Mouse (Mus musculus): ENCODE data around the gene Ube2a. TPM values are rescaled to one million over a fixed set of nuclear protein-coding genes. Genes with fewer than 3 reads are reported as not detected.
"Not testable (repeated sequence)": the region's sequence is repeated elsewhere in the genome, so short reads cannot be mapped to it uniquely, and the experiment has no call there.

Gene Ube2a
- polyA plus RNA-seq, 1 experiment from 2014 or later = 134 TPM

DNA sequence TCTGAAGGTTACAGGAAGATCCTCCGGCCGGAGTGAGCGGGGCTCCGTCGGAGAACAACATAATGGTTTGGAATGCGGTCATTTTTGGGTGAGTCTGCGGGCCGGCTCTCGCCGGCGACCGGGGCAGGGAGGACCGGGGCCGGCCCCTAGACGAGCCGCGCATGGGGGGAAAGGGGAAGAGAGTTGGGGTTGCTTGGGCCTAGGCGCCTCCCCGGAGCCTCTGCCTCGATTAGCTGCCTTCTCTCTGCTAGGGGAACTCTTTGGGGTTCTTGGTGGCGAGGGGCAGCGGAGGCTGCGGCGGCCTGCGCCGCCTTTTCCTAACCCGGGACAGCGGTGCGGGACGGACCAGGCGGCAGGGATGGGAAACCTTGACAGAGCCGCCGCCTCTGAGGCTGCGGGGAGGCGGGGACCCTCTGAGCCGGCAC lies 1.0 kb downstream of the Ube2a start:
- Histone ChIP-seq H3K4me2 (replicated peaks) (peak overlapping the region; percentile 62), H3K27me3 (ENCODE audit: control insufficient read depth, insufficient read depth, low read length) (no peaks in the 10 kb centered on the region), H3K4me1 (replicated peaks; ENCODE audit: control insufficient read depth, insufficient read depth, low read length) (peaks cover 6% of the 10 kb centered on the region), H3K9ac (peak overlapping the region; percentile 77), H3K36me3 (replicated peaks; ENCODE audit: control insufficient read depth, insufficient read depth) (no peaks in the 10 kb centered on the region; the same call in 1 of the 2 replicates), H3K9me3 (ENCODE audit: control insufficient read depth, low read length) (no peaks in the 10 kb centered on the region), H3K4me3 (replicated peaks; ENCODE audit: low read length) (peak overlapping the region; percentile 63), H3K27ac (peak overlapping the region; percentile 72)
- ATAC-seq (ENCODE audit: low FRiP score) = peak; percentile 58
- no peak for DNase-seq (ENCODE audit: low spot score)
- 14% methylated on average over 34 of the region's 36 CpGs for WGBS

DNA sequence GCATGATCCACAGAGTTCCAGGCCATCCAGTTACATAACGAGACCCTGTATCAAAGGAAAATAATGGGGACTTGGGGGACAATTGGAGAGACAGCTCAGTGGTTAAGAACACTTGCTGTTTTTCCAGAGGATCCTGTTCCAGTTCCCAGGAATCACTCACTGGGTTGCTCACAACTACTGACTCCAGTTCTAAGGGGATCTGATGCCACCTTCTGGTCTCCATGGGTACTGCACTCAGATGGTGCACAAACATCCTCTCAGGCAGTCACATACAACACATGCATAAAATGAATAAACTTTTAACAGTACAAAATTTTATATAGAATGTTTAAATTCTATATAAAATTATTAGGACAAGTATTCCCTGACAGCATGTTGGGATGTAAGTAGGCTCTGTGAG lies 11.0 kb downstream of the Ube2a start:
- no peak overlapping the region for H3K9ac ChIP-seq
- no peak overlapping the region for H3K4me3 ChIP-seq (replicated peaks; ENCODE audit: low read length)
- WGBS = 88% methylated on average over 1 of the region's 1 CpGs
- H3K27ac ChIP-seq = no peak overlapping the region
- H3K9me3 ChIP-seq (ENCODE audit: control insufficient read depth, low read length) = no peaks in the 10 kb centered on the region
- DNase-seq (ENCODE audit: low spot score) (no peak), ATAC-seq (ENCODE audit: low FRiP score) (no peak)
- H3K4me2 ChIP-seq (replicated peaks) = no peak overlapping the region
- no peaks in the 10 kb centered on the region for H3K27me3 ChIP-seq (ENCODE audit: control insufficient read depth, insufficient read depth, low read length)
- H3K4me1 ChIP-seq (replicated peaks; ENCODE audit: control insufficient read depth, insufficient read depth, low read length) = no peaks in the 10 kb centered on the region
- peaks cover 18% of the 10 kb centered on the region for H3K36me3 ChIP-seq (replicated peaks; ENCODE audit: control insufficient read depth, insufficient read depth)

DNA sequence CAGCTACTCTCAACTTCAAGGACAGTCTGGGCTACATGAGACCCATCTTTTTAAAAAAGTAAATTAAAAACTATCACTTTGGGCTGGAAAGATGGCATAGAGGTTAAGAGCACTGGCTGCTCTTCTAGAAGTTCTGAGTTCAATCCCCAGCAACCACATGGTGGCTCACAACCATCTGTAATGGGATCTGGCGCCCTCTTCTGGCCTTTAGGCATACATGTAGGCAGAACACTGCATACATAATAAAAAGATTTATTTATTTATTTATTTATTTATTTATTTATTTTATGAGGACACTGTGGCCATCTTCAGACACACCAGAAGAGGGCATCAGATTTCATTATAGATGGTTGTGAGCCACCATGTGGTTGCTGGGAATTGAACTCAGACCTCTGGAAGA lies 25.2 kb downstream of the Ube2a start:
- not testable (repeated sequence) for H3K27me3 ChIP-seq (ENCODE audit: control insufficient read depth, insufficient read depth, low read length); H3K9me3 ChIP-seq (ENCODE audit: control insufficient read depth, low read length); H3K36me3 ChIP-seq (replicated peaks; ENCODE audit: control insufficient read depth, insufficient read depth); DNase-seq (ENCODE audit: low spot score); H3K4me3 ChIP-seq (replicated peaks; ENCODE audit: low read length); H3K4me2 ChIP-seq (replicated peaks); H3K4me1 ChIP-seq (replicated peaks; ENCODE audit: control insufficient read depth, insufficient read depth, low read length); H3K9ac ChIP-seq; H3K27ac ChIP-seq; ATAC-seq (ENCODE audit: low FRiP score)
- WGBS = 26% methylated on average over 1 of the region's 1 CpGs

DNA sequence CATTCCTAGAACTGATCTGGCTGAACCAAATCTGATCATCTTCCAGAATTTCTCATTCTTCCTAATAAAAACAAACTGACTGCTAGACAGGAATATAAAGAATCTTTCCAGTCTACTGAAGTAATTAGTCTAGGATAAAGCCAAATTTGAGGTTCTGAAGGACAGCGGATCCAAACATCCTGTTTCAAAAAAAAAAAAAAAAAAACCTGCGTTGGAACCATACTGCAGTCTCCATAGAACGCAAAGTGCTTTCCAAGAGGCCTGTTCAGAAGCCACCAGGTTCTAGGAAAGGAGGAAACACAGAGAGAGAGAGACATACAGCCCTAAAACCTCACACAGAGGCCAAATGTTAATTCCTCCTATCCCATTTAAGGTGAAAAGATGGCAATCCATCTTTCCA lies 28.0 kb downstream of the Ube2a start:
- H3K27me3 ChIP-seq (ENCODE audit: control insufficient read depth, insufficient read depth, low read length) = no peaks in the 10 kb centered on the region
- ATAC-seq (ENCODE audit: low FRiP score) (no peak), DNase-seq (ENCODE audit: low spot score) (no peak)
- H3K27ac ChIP-seq = peak overlapping the region; percentile 87
- peak overlapping the region; percentile 78 for H3K9ac ChIP-seq
- 0 out of 2 replicates have a peak, but pooled peaks cover 9% of the 10 kb centered on the region for H3K4me1 ChIP-seq (replicated peaks; ENCODE audit: control insufficient read depth, insufficient read depth, low read length)
- 31% methylated on average over 3 of the region's 3 CpGs for WGBS
- peak overlapping the region; percentile 54 for H3K4me3 ChIP-seq (replicated peaks; ENCODE audit: low read length)
- peak overlapping the region; percentile 56 for H3K4me2 ChIP-seq (replicated peaks)
- no peaks in the 10 kb centered on the region for H3K9me3 ChIP-seq (ENCODE audit: control insufficient read depth, low read length)
- no peaks in the 10 kb centered on the region for H3K36me3 ChIP-seq (replicated peaks; ENCODE audit: control insufficient read depth, insufficient read depth)

DNA sequence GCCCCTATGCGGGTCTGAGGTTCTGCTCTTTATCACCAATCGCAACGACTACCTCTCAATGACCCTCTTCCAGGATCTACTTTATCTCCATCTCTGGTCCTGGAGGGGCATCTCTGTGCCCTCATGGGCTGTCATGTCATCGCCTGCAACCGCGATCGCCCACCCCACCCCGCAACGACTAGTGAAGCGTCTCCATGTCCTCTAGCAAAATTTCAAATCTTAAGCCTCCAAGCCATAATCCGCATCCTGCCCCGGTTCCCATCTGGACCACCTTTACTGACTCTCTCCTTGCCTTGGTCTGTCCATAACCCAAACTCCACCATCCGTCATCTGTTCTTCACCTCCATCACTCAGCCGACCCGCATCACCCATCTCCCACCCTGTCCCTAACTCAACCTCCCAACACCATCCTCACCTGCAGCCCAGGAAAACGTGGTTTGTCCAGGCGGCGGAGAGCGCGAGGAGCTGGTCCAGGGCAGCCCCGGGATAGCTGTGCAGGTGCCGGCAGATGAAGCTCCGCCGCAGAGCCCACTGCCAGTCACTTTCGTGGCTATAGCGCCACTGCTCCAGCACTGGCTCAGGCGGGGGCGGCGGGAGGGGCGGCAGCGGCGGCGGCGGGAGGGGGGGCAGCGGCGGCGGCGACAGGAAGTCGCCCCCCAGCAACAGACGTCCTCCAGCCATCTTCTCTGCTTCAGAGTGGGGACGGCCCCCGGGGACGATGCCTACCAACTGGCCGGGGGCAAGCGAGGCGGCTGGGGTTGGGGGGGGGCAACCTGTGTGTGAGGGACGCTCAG lies 28.8 kb downstream of the Ube2a start, which contains the start of gene Nkrf:
Gene Nkrf, minus strand, starts transcription at position 579 of the 794 bp plus-strand sequence.
- peak within 1 kb of the TSS; percentile 56 for H3K4me2 ChIP-seq (replicated peaks)
- 22% methylated on average over 33 of the region's 47 CpGs for WGBS
- ATAC-seq (ENCODE audit: low FRiP score) = peak; percentile 78

DNA sequence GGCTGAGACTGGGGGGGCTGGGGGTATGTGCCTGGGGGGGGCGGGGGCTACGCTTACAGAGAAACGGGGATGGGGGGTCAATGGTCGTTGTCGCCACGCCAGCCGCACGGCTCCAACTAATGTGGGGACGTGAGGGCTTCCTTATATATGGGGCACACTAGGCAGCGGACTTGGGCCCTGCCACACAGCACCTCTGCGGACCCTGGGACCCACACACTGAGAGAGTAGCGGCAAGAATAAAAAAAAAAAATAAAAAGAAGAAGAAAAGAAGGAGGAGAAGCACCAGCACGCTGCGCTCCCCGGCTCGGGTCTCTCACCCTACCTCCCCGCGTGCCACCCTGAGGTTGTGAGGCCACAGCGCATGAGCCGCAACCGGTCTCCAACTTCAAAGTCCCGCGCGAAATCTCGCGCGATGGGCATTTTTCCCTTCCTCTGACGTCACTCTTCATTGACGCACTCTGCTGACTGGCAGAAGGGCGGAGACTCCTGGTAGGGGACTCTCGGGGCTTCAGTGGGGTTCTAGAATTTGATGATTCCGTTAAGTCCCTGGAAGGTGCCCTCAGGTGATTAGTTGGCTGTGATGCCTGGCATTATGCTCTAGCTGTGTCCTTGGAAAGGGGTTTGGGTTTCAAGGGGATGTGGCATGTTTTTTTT lies 29.5 kb downstream of the Ube2a start:
- H3K4me2 ChIP-seq (replicated peaks) = peak overlapping the region; percentile 56
- DNase-seq (ENCODE audit: low spot score) = peak; percentile 94
- no peaks in the 10 kb centered on the region for H3K27me3 ChIP-seq (ENCODE audit: control insufficient read depth, insufficient read depth, low read length)
- no peaks in the 10 kb centered on the region for H3K9me3 ChIP-seq (ENCODE audit: control insufficient read depth, low read length)
- peak overlapping the region; percentile 88 for H3K27ac ChIP-seq
- H3K9ac ChIP-seq = peak overlapping the region; percentile 78
- 0 out of 2 replicates have a peak, but pooled peaks cover 9% of the 10 kb centered on the region for H3K4me1 ChIP-seq (replicated peaks; ENCODE audit: control insufficient read depth, insufficient read depth, low read length)
- 13% methylated on average over 31 of the region's 32 CpGs for WGBS
- H3K36me3 ChIP-seq (replicated peaks; ENCODE audit: control insufficient read depth, insufficient read depth) = no peaks in the 10 kb centered on the region
- H3K4me3 ChIP-seq (replicated peaks; ENCODE audit: low read length) = peak overlapping the region; percentile 54
- ATAC-seq (ENCODE audit: low FRiP score) = peak; percentile 94

More for the DNA sequence above, 28.8 kb downstream of the Ube2a start, which contains the start of gene Nkrf:
- H3K27me3 ChIP-seq (ENCODE audit: control insufficient read depth, insufficient read depth, low read length) = no peaks in the 10 kb centered on the region
- 0 out of 2 replicates have a peak, but pooled peaks cover 9% of the 10 kb centered on the region for H3K4me1 ChIP-seq (replicated peaks; ENCODE audit: control insufficient read depth, insufficient read depth, low read length)
- H3K27ac ChIP-seq = peak within 1 kb of the TSS; percentile 88
- no peaks in the 10 kb centered on the region for H3K9me3 ChIP-seq (ENCODE audit: control insufficient read depth, low read length)
- DNase-seq (ENCODE audit: low spot score) = no peak
- H3K36me3 ChIP-seq (replicated peaks; ENCODE audit: control insufficient read depth, insufficient read depth) = no peaks in the 10 kb centered on the region
- peak within 1 kb of the TSS; percentile 54 for H3K4me3 ChIP-seq (replicated peaks; ENCODE audit: low read length)
- peak within 1 kb of the TSS; percentile 78 for H3K9ac ChIP-seq

DNA sequence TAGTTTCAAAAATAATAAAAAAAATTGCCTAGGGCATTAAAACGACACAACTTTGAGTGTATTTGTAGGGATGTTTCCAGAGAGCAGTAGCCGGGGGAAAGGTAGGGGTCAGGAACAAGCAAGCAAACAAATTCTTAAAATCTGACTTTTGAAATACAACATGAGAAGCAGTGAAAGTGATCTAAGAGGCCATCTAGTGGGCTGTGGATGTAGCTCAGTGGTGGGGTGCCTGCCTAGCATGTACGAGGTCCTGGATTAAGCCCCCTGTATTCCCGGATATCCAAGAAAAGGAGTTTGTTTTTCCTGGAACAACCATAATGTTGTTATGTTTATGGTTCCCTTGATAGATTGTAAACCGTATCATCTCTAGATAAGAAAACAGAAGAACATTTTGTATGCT lies 32.8 kb downstream of the Ube2a start:
- Histone ChIP-seq H3K27me3 (ENCODE audit: control insufficient read depth, insufficient read depth, low read length) (no peaks in the 10 kb centered on the region), H3K4me2 (replicated peaks) (no peak overlapping the region), H3K27ac (no peak overlapping the region), H3K9me3 (ENCODE audit: control insufficient read depth, low read length) (no peaks in the 10 kb centered on the region), H3K4me1 (replicated peaks; ENCODE audit: control insufficient read depth, insufficient read depth, low read length) (no peaks in the 10 kb centered on the region), H3K9ac (no peak overlapping the region), H3K36me3 (replicated peaks; ENCODE audit: control insufficient read depth, insufficient read depth) (no peaks in the 10 kb centered on the region), H3K4me3 (replicated peaks; ENCODE audit: low read length) (no peak overlapping the region)
- 44% methylated on average over 5 of the region's 5 CpGs for WGBS
- ATAC-seq (ENCODE audit: low FRiP score) = no peak
- no peak for DNase-seq (ENCODE audit: low spot score)

DNA sequence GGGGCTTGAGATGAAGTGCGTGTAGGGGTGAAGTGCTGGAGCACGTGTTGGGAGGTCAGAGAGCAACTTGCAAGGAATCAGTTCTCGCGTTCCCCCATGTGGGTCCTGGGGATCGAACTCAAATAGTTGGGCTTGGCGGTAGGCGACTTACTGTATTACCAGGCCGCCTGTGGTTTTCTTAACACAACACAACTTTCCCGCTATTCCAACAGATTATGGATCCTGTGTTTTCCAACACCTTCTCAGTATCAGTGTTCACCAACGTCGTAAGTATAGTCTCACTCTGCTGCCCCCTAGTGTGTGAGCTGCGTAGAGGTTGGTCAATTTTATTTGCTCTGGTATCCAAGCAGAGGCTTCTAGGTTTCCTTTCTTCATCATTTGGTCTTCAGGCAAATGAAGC lies 37.6 kb downstream of the Ube2a start:
- H3K27ac ChIP-seq = no peak overlapping the region
- no peaks in the 10 kb centered on the region for H3K9me3 ChIP-seq (ENCODE audit: control insufficient read depth, low read length)
- no peak overlapping the region for H3K9ac ChIP-seq
- H3K4me1 ChIP-seq (replicated peaks; ENCODE audit: control insufficient read depth, insufficient read depth, low read length) = no peaks in the 10 kb centered on the region
- H3K4me2 ChIP-seq (replicated peaks) = no peak overlapping the region
- DNase-seq (ENCODE audit: low spot score) (peak; percentile 74), ATAC-seq (ENCODE audit: low FRiP score) (no peak)
- 0 out of 2 replicates have a peak, but pooled peaks cover 6% of the 10 kb centered on the region for H3K36me3 ChIP-seq (replicated peaks; ENCODE audit: control insufficient read depth, insufficient read depth)
- no peaks in the 10 kb centered on the region for H3K27me3 ChIP-seq (ENCODE audit: control insufficient read depth, insufficient read depth, low read length)
- no peak overlapping the region for H3K4me3 ChIP-seq (replicated peaks; ENCODE audit: low read length)
- 48% methylated on average over 12 of the region's 12 CpGs for WGBS

DNA sequence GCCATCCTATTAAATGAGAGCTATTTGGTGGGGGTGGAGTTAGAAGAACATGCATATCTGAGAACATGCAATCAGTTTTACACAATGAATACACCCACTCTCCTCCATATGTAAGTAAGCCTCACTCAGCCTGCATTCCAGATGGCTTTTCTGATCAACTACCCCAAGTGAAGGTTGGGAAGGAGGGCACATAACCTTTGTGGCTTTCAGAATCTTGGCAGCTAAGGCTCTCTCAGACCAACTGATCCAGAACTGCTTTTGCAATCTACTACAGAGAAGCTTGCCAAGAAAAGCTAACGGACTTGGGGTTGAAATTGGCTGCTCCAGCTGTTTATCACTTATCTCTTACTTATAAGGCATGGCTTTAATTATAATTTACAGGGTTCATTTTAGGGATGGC lies 44.0 kb downstream of the Ube2a start:
- H3K27me3 ChIP-seq (ENCODE audit: control insufficient read depth, insufficient read depth, low read length) = no peaks in the 10 kb centered on the region
- no peak overlapping the region for H3K27ac ChIP-seq
- H3K9ac ChIP-seq = no peak overlapping the region
- ATAC-seq (ENCODE audit: low FRiP score) = no peak
- no peak overlapping the region for H3K4me3 ChIP-seq (replicated peaks; ENCODE audit: low read length)
- WGBS = 81% methylated on average over 1 of the region's 1 CpGs
- 0 out of 2 replicates have a peak, but pooled peaks cover 23% of the 10 kb centered on the region for H3K36me3 ChIP-seq (replicated peaks; ENCODE audit: control insufficient read depth, insufficient read depth)
- DNase-seq (ENCODE audit: low spot score) = no peak
- H3K4me2 ChIP-seq (replicated peaks) = no peak overlapping the region
- H3K9me3 ChIP-seq (ENCODE audit: control insufficient read depth, low read length) = no peaks in the 10 kb centered on the region
- no peaks in the 10 kb centered on the region for H3K4me1 ChIP-seq (replicated peaks; ENCODE audit: control insufficient read depth, insufficient read depth, low read length)

Measured in hindbrain, embryonic 14.5 days (tissue).